Mouse (Mus musculus): ENCODE data around the gene Ttc17.

- TF ChIP-seq CTCF (IDR thresholded peaks at IDR 0.05; ENCODE audit: insufficient read depth, low read length), result no peak
- no peak for TF ChIP-seq POLR2A (IDR thresholded peaks at IDR 0.05; ENCODE audit: borderline replicate concordance, extremely low read depth, low read depth, low read length)
Measured at GRCm38 (mm10) chr2:94340769-94341168, 65.7 kb downstream of the Ttc17 start.

Measured in lung, adult 2 months (tissue).